Mouse (Mus musculus) intestine, embryonic 16.5 days (tissue): ENCODE measurements around the gene Olfr530. TPM values are rescaled to one million over a fixed set of nuclear protein-coding genes. Genes with fewer than 3 reads are reported as not detected.

ENCODE experiments used
- polyA plus RNA-seq: library from polyadenylated mRNA; unstranded; fragments of >200 nt; fragmentation: Nextera tagmentation; extraction: Ambion mirVana; gene quantifications from 2 replicates; pipeline ENCODE4 v1.2.1, GENCODE M21; 2015

Olfr530 gene
- polyA plus RNA-seq, 1 experiment from 2014 or later, result not detected

Other genes starting within 250 kb of the Olfr530 start
- 31.1 and 33.3 TPM in 2 replicates for gene Mtg1, start 238.8 kb downstream of the Olfr530 start, polyA plus RNA-seq
- 0.89 and 1.4 TPM in 2 replicates for gene Sprn, start 221.5 kb downstream of the Olfr530 start, polyA plus RNA-seq
- gene Olfr522, start 211.6 kb downstream of the Olfr530 start, polyA plus RNA-seq, result not detected in 2 replicates
- gene Olfr523, start 203.1 kb downstream of the Olfr530 start, polyA plus RNA-seq, result not detected in 2 replicates
- gene Olfr524, start 170.4 kb downstream of the Olfr530 start, polyA plus RNA-seq, result not detected in 2 replicates
- gene Cd163l1, start 158.1 kb downstream of the Olfr530 start, polyA plus RNA-seq, result 0.21 and 0.37 TPM in 2 replicates
- gene 5830411N06Rik, start 129.0 kb downstream of the Olfr530 start, polyA plus RNA-seq, result not detected in 2 replicates
- gene Olfr525, start 55.5 kb downstream of the Olfr530 start, polyA plus RNA-seq, result not detected in 2 replicates
- gene Olfr527, start 42.3 kb downstream of the Olfr530 start, polyA plus RNA-seq, result not detected in 2 replicates
- gene Olfr60, start 14.7 kb downstream of the Olfr530 start, polyA plus RNA-seq, result not detected in 2 replicates
- gene Olfr531, start 26.6 kb upstream of the Olfr530 start, polyA plus RNA-seq, result not detected in 2 replicates
- not detected in 2 replicates for gene Olfr532, start 45.3 kb upstream of the Olfr530 start, polyA plus RNA-seq
- not detected in 2 replicates for gene Olfr533, start 87.0 kb upstream of the Olfr530 start, polyA plus RNA-seq
- gene Olfr535, start 107.9 kb upstream of the Olfr530 start, polyA plus RNA-seq, result not detected in 2 replicates
- gene Olfr536, start 131.1 kb upstream of the Olfr530 start, polyA plus RNA-seq, result not detected in 2 replicates
- gene Olfr538, start 191.6 kb upstream of the Olfr530 start, polyA plus RNA-seq, result not detected in 2 replicates
- not detected in 2 replicates for gene Olfr46, start 224.9 kb upstream of the Olfr530 start, polyA plus RNA-seq